Mouse (Mus musculus) liver, embryonic 14.5 days (tissue): ENCODE measurements at regions not wholly inside any gene's neighbourhood (a gene's known extent, or its start where the extent isn't known, plus 50 kb on each side); places are given as distances from the start of the nearest gene placed in this dataset.

Experiments used
- CTCF ChIP-seq: IDR thresholded peaks from 2 replicates; pipeline ENCODE4 v1.5.1; 2016; ENCODE audit warnings: antibody characterized with exemption, low read depth, control low read depth
- EP300 ChIP-seq: IDR thresholded peaks from 2 replicates; pipeline ENCODE4 v1.6.1; 2016; ENCODE audit warnings: antibody characterized with exemption, low read depth

- TF ChIP-seq CTCF (no peak), EP300 (no peak)
Measured at GRCm38 (mm10) chr2:51443946-51444345, 183.4 kb upstream of the Tas2r134 start.
